Mouse (Mus musculus): Measurements from ENCODE around the gene Ralgapa1. TPM values are rescaled to one million over a fixed set of nuclear protein-coding genes. Genes with fewer than 3 reads are reported as not detected.

Ralgapa1 gene
- polyA plus RNA-seq (2021) = 36.0 TPM

- POLR2A ChIA-PET = interaction anchor here (0.7 to 0.8 kb wide), 2 partner anchors 16 to 74 kb away, joined by 3 to 5 read pairs; no protein-coding TSS in a partner anchor
- ATAC-seq (peak; percentile 83), DNase-seq (ENCODE audit: low read depth, low spot score) (peak; percentile 61)
- peak; percentile 63 for TF ChIP-seq CTCF (IDR thresholded peaks at IDR 0.05)
- in situ Hi-C loops (cut with MboI; ENCODE audit: low pct_unique_long_range_greater_than_20kb) = no loop called here
- H3K27me3 ChIP-seq = no peaks in the 10 kb centered on the region
- CTCF ChIA-PET = interaction anchor here (0.6 to 3.8 kb wide), 2 partner anchors 10 to 1135 kb away, joined by 3 to 20 read pairs; no protein-coding TSS in a partner anchor
Observed at GRCm38 (mm10) chr12:55820661-55821314, at the start of gene Ralgapa1. Gene Ralgapa1, minus strand, starts transcription at chr12:55821167.

GRCm38 (mm10) chr12:55869622-55870322 is 48.8 kb upstream of the Ralgapa1 start:
- no peaks in the 10 kb centered on the region for H3K27me3 ChIP-seq
- in situ Hi-C loops (cut with MboI; ENCODE audit: low pct_unique_long_range_greater_than_20kb) = no loop called here
- no peak for TF ChIP-seq CTCF (IDR thresholded peaks at IDR 0.05)
- ATAC-seq = no peak
- CTCF ChIA-PET = no interaction called here
- POLR2A ChIA-PET = no interaction called here
- DNase-seq (ENCODE audit: low read depth, low spot score) = no peak

- no peak for DNase-seq (ENCODE audit: low read depth, low spot score)
- H3K27me3 ChIP-seq = no peaks in the 10 kb centered on the region
- POLR2A ChIA-PET = no interaction called here
- in situ Hi-C loops (cut with MboI; ENCODE audit: low pct_unique_long_range_greater_than_20kb) = no loop called here
- TF ChIP-seq CTCF (IDR thresholded peaks at IDR 0.05) = no peak
- no peak for ATAC-seq
- CTCF ChIA-PET = interaction anchor here (1.2 kb wide), 1 partner anchor 32 kb away, joined by 3 read pairs; the partner anchor contains the start of gene Brms1l
Observed at GRCm38 (mm10) chr12:55867738-55868137, 46.8 kb upstream of the Ralgapa1 start.

GRCm38 (mm10) chr12:55860631-55861030 is 39.7 kb upstream of the Ralgapa1 start:
- ATAC-seq = no peak
- POLR2A ChIA-PET = no interaction called here

GRCm38 (mm10) chr12:55859409-55860349 is 38.7 kb upstream of the Ralgapa1 start:
- H3K27me3 ChIP-seq = no peaks in the 10 kb centered on the region
- no peak for DNase-seq (ENCODE audit: low read depth, low spot score)
- TF ChIP-seq CTCF (IDR thresholded peaks at IDR 0.05) = no peak
- ATAC-seq = no peak
- POLR2A ChIA-PET = no interaction called here
- CTCF ChIA-PET = no interaction called here
- in situ Hi-C loops (cut with MboI; ENCODE audit: low pct_unique_long_range_greater_than_20kb) = no loop called here

More at GRCm38 (mm10) chr12:55860631-55861030, 39.7 kb upstream of the Ralgapa1 start:
- in situ Hi-C loops (cut with MboI; ENCODE audit: low pct_unique_long_range_greater_than_20kb) = no loop called here
- H3K27me3 ChIP-seq = no peaks in the 10 kb centered on the region
- no peak for TF ChIP-seq CTCF (IDR thresholded peaks at IDR 0.05)
- no peak for DNase-seq (ENCODE audit: low read depth, low spot score)
- CTCF ChIA-PET = no interaction called here

GRCm38 (mm10) chr12:55850650-55851049 is 29.7 kb upstream of the Ralgapa1 start:
- ATAC-seq (no peak), DNase-seq (ENCODE audit: low read depth, low spot score) (no peak)
- TF ChIP-seq CTCF (IDR thresholded peaks at IDR 0.05) = no peak
- H3K27me3 ChIP-seq = no peaks in the 10 kb centered on the region
- CTCF ChIA-PET = no interaction called here
- in situ Hi-C loops (cut with MboI; ENCODE audit: low pct_unique_long_range_greater_than_20kb) = no loop called here
- POLR2A ChIA-PET = no interaction called here

- no peaks in the 10 kb centered on the region for H3K27me3 ChIP-seq
- POLR2A ChIA-PET = no interaction called here
- no peak for TF ChIP-seq CTCF (IDR thresholded peaks at IDR 0.05)
Observed at GRCm38 (mm10) chr12:55847851-55848250, 26.9 kb upstream of the Ralgapa1 start.

GRCm38 (mm10) chr12:55846741-55847140 is 25.8 kb upstream of the Ralgapa1 start:
- H3K27me3 ChIP-seq = no peaks in the 10 kb centered on the region
- ChIA-PET CTCF (interaction anchor here (1.3 kb wide), 1 partner anchor 9 kb away, joined by 4 read pairs; no protein-coding TSS in a partner anchor), POLR2A (no interaction called here)
- ATAC-seq (no peak), DNase-seq (ENCODE audit: low read depth, low spot score) (no peak)
- peak; percentile 62 for TF ChIP-seq CTCF (IDR thresholded peaks at IDR 0.05)
- in situ Hi-C loops (cut with MboI; ENCODE audit: low pct_unique_long_range_greater_than_20kb) = no loop called here

More at GRCm38 (mm10) chr12:55847851-55848250, 26.9 kb upstream of the Ralgapa1 start:
- CTCF ChIA-PET = no interaction called here
- ATAC-seq (no peak), DNase-seq (ENCODE audit: low read depth, low spot score) (no peak)
- in situ Hi-C loops (cut with MboI; ENCODE audit: low pct_unique_long_range_greater_than_20kb) = no loop called here

GRCm38 (mm10) chr12:55837495-55837894 is 16.5 kb upstream of the Ralgapa1 start:
- in situ Hi-C loops (cut with MboI; ENCODE audit: low pct_unique_long_range_greater_than_20kb) = no loop called here
- no peak for ATAC-seq
- ChIA-PET CTCF (interaction anchor here (1.0 kb wide), 1 partner anchor 9 kb away, joined by 4 read pairs; no protein-coding TSS in a partner anchor), POLR2A (no interaction called here)
- no peaks in the 10 kb centered on the region for H3K27me3 ChIP-seq
- no peak for TF ChIP-seq CTCF (IDR thresholded peaks at IDR 0.05)
- DNase-seq (ENCODE audit: low read depth, low spot score) = no peak

GRCm38 (mm10) chr12:55836199-55836951 is 15.4 kb upstream of the Ralgapa1 start, which contains the start of gene Brms1l:
Gene Brms1l, plus strand, starts transcription at chr12:55836324.
- ATAC-seq = peak; percentile 100
- ChIA-PET CTCF (interaction anchor here (1.2 to 1.8 kb wide), 3 partner anchors 9 to 31 kb away, joined by 3 to 4 read pairs (median 4); no protein-coding TSS in a partner anchor), POLR2A (no interaction called here)
- DNase-seq (ENCODE audit: low read depth, low spot score) = peak; percentile 83
- TF ChIP-seq CTCF (IDR thresholded peaks at IDR 0.05) = no peak
- H3K27me3 ChIP-seq = no peaks in the 10 kb centered on the region
- in situ Hi-C loops (cut with MboI; ENCODE audit: low pct_unique_long_range_greater_than_20kb) = no loop called here
